Mouse (Mus musculus) MEL (cell line): ENCODE measurements at regions not wholly inside any gene's neighbourhood (a gene's known extent, or its start where the extent isn't known, plus 50 kb on each side); places are given as distances from the start of the nearest gene placed in this dataset.

ENCODE experiments used
- DNase-seq: peaks from one replicate; pipeline ENCODE4 v3.0.0; 2011; ENCODE audit warnings: low read depth, low spot score
- H3K27ac ChIP-seq: 2 replicates; pipeline ENCODE4 v1.5.1; 2012; ENCODE audit warnings: low read depth, mild to moderate bottlenecking, control low read depth, low read length, moderate library complexity; ENCODE audit not compliant: control insufficient read depth
- H3K27me3 ChIP-seq, 2 experiments: fragments of 150-350 bp in 1 of 2; sonication (generic) in 1 of 2; 2 replicates each; pipeline ENCODE4 v1.6.1; 2012; ENCODE audit warnings: low read length in 2 of 2, mild to moderate bottlenecking in 2 of 2, improper control_type of control experiment in 1 of 2, moderate library complexity in 1 of 2; ENCODE audit not compliant: insufficient read depth in 2 of 2, control insufficient read depth in 1 of 2
- H3K36me3 ChIP-seq, 2 experiments: 2 replicates each; pipeline ENCODE4 v1.6.1; 2012 to 2014; ENCODE audit warnings: low read length in 2 of 2, improper control_type of control experiment in 1 of 2, inconsistent platforms in 1 of 2, mild to moderate bottlenecking in 1 of 2; ENCODE audit not compliant: insufficient read depth in 2 of 2, control insufficient read depth in 1 of 2
- H3K4me1 ChIP-seq, 2 experiments: fragments of 150-350 bp in 1 of 2; sonication (generic) in 1 of 2; 2 replicates each; pipeline ENCODE4 v1.6.1; 2012; ENCODE audit warnings: low read length in 2 of 2, improper control_type of control experiment in 1 of 2, mild to moderate bottlenecking in 1 of 2; ENCODE audit not compliant: insufficient read depth in 2 of 2, control insufficient read depth in 1 of 2
- H3K4me3 ChIP-seq, 2 experiments: fragments of 150-350 bp in 1 of 2; sonication (generic) in 1 of 2; 2 replicates each; pipeline ENCODE4 v1.5.1; 2012; ENCODE audit warnings: low read depth in 2 of 2, low read length in 2 of 2, mild to moderate bottlenecking in 2 of 2, moderate library complexity in 2 of 2, control low read depth in 1 of 2, improper control_type of control experiment in 1 of 2; ENCODE audit not compliant: control insufficient read depth in 1 of 2, insufficient read depth in 1 of 2
- H3K79me2 ChIP-seq: 2 replicates; pipeline ENCODE4 v1.6.1; 2012; ENCODE audit warnings: mild to moderate bottlenecking, low read length, moderate library complexity; ENCODE audit not compliant: control insufficient read depth, poor library complexity, insufficient read depth
- H3K9ac ChIP-seq: 2 replicates; pipeline ENCODE4 v1.6.1; 2012; ENCODE audit warnings: low read depth, mild to moderate bottlenecking, control low read depth, low read length, moderate library complexity; ENCODE audit not compliant: control insufficient read depth, poor library complexity, severe bottlenecking
- H3K9me3 ChIP-seq: fragments of 150-350 bp; sonication (generic); replicated peaks from 2 replicates; pipeline ENCODE4 v1.6.1; 2012; ENCODE audit warnings: mild to moderate bottlenecking, low read length, improper control_type of control experiment, moderate library complexity; ENCODE audit not compliant: insufficient read depth
- BHLHE40 ChIP-seq: IDR thresholded peaks from 2 replicates; pipeline ENCODE4 v1.6.1; 2012; ENCODE audit warnings: low read depth, mild to moderate bottlenecking, inconsistent platforms, low read length, improper control_type of control experiment, borderline replicate concordance
- CHD1 ChIP-seq: IDR thresholded peaks from 2 replicates; pipeline ENCODE4 v1.6.1; 2012; ENCODE audit warnings: low read depth, mild to moderate bottlenecking, inconsistent platforms, low read length, improper control_type of control experiment
- CHD2 ChIP-seq: IDR thresholded peaks from 2 replicates; pipeline ENCODE4 v1.6.1; 2011; ENCODE audit warnings: low read length, improper control_type of control experiment
- CTCF ChIP-seq, 3 experiments: IDR thresholded peaks in 2 of 3; conservative IDR thresholded peaks in 1 of 3; 2 replicates each; pipeline ENCODE4 v1.5.1; 2011 to 2012; ENCODE audit warnings: low read length in 3 of 3, low read depth in 2 of 3, mild to moderate bottlenecking in 2 of 3, improper control_type of control experiment in 1 of 3, inconsistent platforms in 1 of 3, mixed read lengths in 1 of 3, moderate library complexity in 1 of 3; ENCODE audit not compliant: control insufficient read depth in 1 of 3, insufficient read depth in 1 of 3, poor library complexity in 1 of 3, severe bottlenecking in 1 of 3
- E2F4 ChIP-seq: IDR thresholded peaks from 2 replicates; pipeline ENCODE4 v1.6.1; 2011; ENCODE audit warnings: low read depth, low read length, improper control_type of control experiment, borderline replicate concordance
- ELF1 ChIP-seq: IDR thresholded peaks from 2 replicates; pipeline ENCODE4 v1.6.1; 2014; ENCODE audit warnings: low read depth, mild to moderate bottlenecking, inconsistent platforms, low read length, improper control_type of control experiment, moderate library complexity
- GABPA ChIP-seq: IDR thresholded peaks from 2 replicates; pipeline ENCODE4 v1.6.1; 2012; ENCODE audit warnings: low read depth, mild to moderate bottlenecking, inconsistent platforms, low read length, improper control_type of control experiment, moderate library complexity
- JUND ChIP-seq: IDR thresholded peaks from 2 replicates; pipeline ENCODE4 v1.6.1; 2011; ENCODE audit warnings: low read depth, mild to moderate bottlenecking, improper control_type of control experiment, low read length
- KAT2A ChIP-seq: conservative IDR thresholded peaks from 2 replicates; pipeline ENCODE4 v1.6.1; 2012; ENCODE audit warnings: low read depth, low read length, improper control_type of control experiment, inconsistent platforms
- MAZ ChIP-seq: IDR thresholded peaks from 2 replicates; pipeline ENCODE4 v1.6.1; 2012; ENCODE audit warnings: low read depth, mild to moderate bottlenecking, inconsistent platforms, low read length, improper control_type of control experiment
- MEF2A ChIP-seq: IDR thresholded peaks from 2 replicates; pipeline ENCODE4 v1.6.1; 2014; ENCODE audit warnings: low read depth, mild to moderate bottlenecking, inconsistent platforms, low read length, improper control_type of control experiment; ENCODE audit not compliant: poor library complexity, insufficient replicate concordance, severe bottlenecking; ENCODE audit errors: extremely low read depth
- MYB ChIP-seq: IDR thresholded peaks from 2 replicates; pipeline ENCODE4 v1.6.1; 2011; ENCODE audit warnings: mild to moderate bottlenecking, low read depth, low read length, improper control_type of control experiment
- MYC ChIP-seq: IDR thresholded peaks from 2 replicates; pipeline ENCODE4 v1.6.1; 2011; ENCODE audit warnings: low read depth, mild to moderate bottlenecking, low read length, improper control_type of control experiment, moderate library complexity
- NELFE ChIP-seq: IDR thresholded peaks from 2 replicates; pipeline ENCODE4 v1.6.1; 2011; ENCODE audit warnings: low read depth, low read length, improper control_type of control experiment
- NRF1 ChIP-seq: IDR thresholded peaks from 2 replicates; pipeline ENCODE4 v1.6.1; 2014; ENCODE audit warnings: low read depth, mild to moderate bottlenecking, inconsistent platforms, low read length, improper control_type of control experiment, moderate library complexity; ENCODE audit not compliant: poor library complexity, insufficient read depth, severe bottlenecking
- POLR2A ChIP-seq, 2 experiments: IDR thresholded peaks; 2 replicates each; pipeline ENCODE4 v1.6.1; 2011 to 2012; ENCODE audit warnings: low read length in 2 of 2, mild to moderate bottlenecking in 2 of 2, control low read depth in 1 of 2, improper control_type of control experiment in 1 of 2, low read depth in 1 of 2, moderate library complexity in 1 of 2; ENCODE audit not compliant: control insufficient read depth in 1 of 2, insufficient read depth in 1 of 2, poor library complexity in 1 of 2
- POLR2AphosphoS2 ChIP-seq: IDR thresholded peaks from 2 replicates; pipeline ENCODE4 v1.6.1; 2011; ENCODE audit warnings: low read length, improper control_type of control experiment
- POLR2AphosphoS5 ChIP-seq: IDR thresholded peaks from 2 replicates; pipeline ENCODE4 v1.6.1; 2012; ENCODE audit warnings: low read depth, borderline replicate concordance, mild to moderate bottlenecking, inconsistent platforms, low read length, moderate library complexity, mixed read lengths
- RAD21 ChIP-seq: IDR thresholded peaks from 2 replicates; pipeline ENCODE4 v1.6.1; 2011; ENCODE audit warnings: mild to moderate bottlenecking, low read depth, low read length, improper control_type of control experiment
- SMC3 ChIP-seq: IDR thresholded peaks from 2 replicates; pipeline ENCODE4 v1.6.1; 2011; ENCODE audit warnings: low read depth, low read length, improper control_type of control experiment
- TAL1 ChIP-seq: IDR thresholded peaks from 2 replicates; pipeline ENCODE4 v1.6.1; 2012; ENCODE audit warnings: mild to moderate bottlenecking, inconsistent platforms, low read length, moderate library complexity, mixed read lengths
- TBP ChIP-seq: IDR thresholded peaks from 2 replicates; pipeline ENCODE4 v1.8.0; 2011; ENCODE audit warnings: low read depth, low read length, improper control_type of control experiment
- TCF12 ChIP-seq: IDR thresholded peaks from 2 replicates; pipeline ENCODE4 v1.6.1; 2014; ENCODE audit warnings: low read depth, mild to moderate bottlenecking, inconsistent platforms, low read length, improper control_type of control experiment, moderate library complexity
- UBTF ChIP-seq: IDR thresholded peaks from 2 replicates; pipeline ENCODE4 v1.6.1; 2012; ENCODE audit warnings: low read depth, mild to moderate bottlenecking, inconsistent platforms, low read length, improper control_type of control experiment, moderate library complexity, borderline replicate concordance; ENCODE audit not compliant: insufficient read depth
- USF1 ChIP-seq: IDR thresholded peaks from 2 replicates; pipeline ENCODE4 v1.6.1; 2014; ENCODE audit warnings: low read depth, mild to moderate bottlenecking, inconsistent platforms, low read length, improper control_type of control experiment, moderate library complexity
- USF2 ChIP-seq, 2 experiments: IDR thresholded peaks; 2 replicates each; pipeline ENCODE4 v1.6.1; 2011 to 2012; ENCODE audit warnings: improper control_type of control experiment in 2 of 2, low read length in 2 of 2, borderline replicate concordance in 1 of 2, inconsistent platforms in 1 of 2, low read depth in 1 of 2, mild to moderate bottlenecking in 1 of 2; ENCODE audit not compliant: insufficient read depth in 1 of 2
- ZC3H11A ChIP-seq: IDR thresholded peaks from 2 replicates; pipeline ENCODE4 v1.6.1; 2012; ENCODE audit warnings: low read depth, mild to moderate bottlenecking, inconsistent platforms, low read length, improper control_type of control experiment
- ZKSCAN1 ChIP-seq: IDR thresholded peaks from 2 replicates; pipeline ENCODE4 v1.6.1; 2012; ENCODE audit warnings: low read depth, mild to moderate bottlenecking, inconsistent platforms, low read length, improper control_type of control experiment, moderate library complexity
- ZNF384 ChIP-seq: IDR thresholded peaks from 2 replicates; pipeline ENCODE4 v1.6.1; 2012; ENCODE audit warnings: low read depth, mild to moderate bottlenecking, inconsistent platforms, low read length, improper control_type of control experiment

- no peaks in the 10 kb centered on the region for H3K9me3 ChIP-seq
- no peaks in the 10 kb centered on the region for H3K79me2 ChIP-seq
- no peak overlapping the region for H3K9ac ChIP-seq
- no peaks in the 10 kb centered on the region for H3K36me3 ChIP-seq
- no peak overlapping the region for H3K4me3 ChIP-seq
- H3K4me1 ChIP-seq = no peaks in the 10 kb centered on the region
- H3K27me3 ChIP-seq = no peaks in the 10 kb centered on the region
- H3K27ac ChIP-seq = no peak overlapping the region
- DNase-seq = no peak
- TF ChIP-seq USF1 = no peak
- no peak for TF ChIP-seq KAT2A
- no peak for TF ChIP-seq CHD2
- TF ChIP-seq RAD21 = no peak
- TF ChIP-seq E2F4 = no peak
- TF ChIP-seq TBP = no peak
- no peak for TF ChIP-seq POLR2AphosphoS2
- no peak for TF ChIP-seq USF2 (IDR thresholded peaks at IDR 0.05; ENCODE audit: borderline replicate concordance in 1 of 2, insufficient read depth in 1 of 2, low read depth in 1 of 2, low read length in 2 of 2)
- TF ChIP-seq ZC3H11A = no peak
- no peak for TF ChIP-seq MEF2A
- no peak for TF ChIP-seq TAL1
- no peak for TF ChIP-seq ZNF384
- no peak for TF ChIP-seq ZKSCAN1
- no peak for TF ChIP-seq CTCF (IDR thresholded peaks at IDR 0.05 in 2 of 3, conservative IDR thresholded peaks at IDR 0.05 in 1 of 3; ENCODE audit: control insufficient read depth in 1 of 3, insufficient read depth in 1 of 3, low read depth in 2 of 3, low read length in 3 of 3, poor library complexity in 1 of 3, severe bottlenecking in 1 of 3)
- no peak for TF ChIP-seq BHLHE40
- no peak for TF ChIP-seq ELF1
- TF ChIP-seq MYC = no peak
Measured at GRCm38 (mm10) chr17:51651880-51652279, 181.2 kb downstream of the Satb1 start.

- H3K27ac ChIP-seq = no peak overlapping the region
- no peaks in the 10 kb centered on the region for H3K27me3 ChIP-seq
- TF ChIP-seq SMC3 = no peak
- no peak for TF ChIP-seq MYC
- no peak for TF ChIP-seq JUND
- no peak for TF ChIP-seq MAZ
- no peak for TF ChIP-seq POLR2AphosphoS2
- no peak for TF ChIP-seq ZNF384
- TF ChIP-seq TCF12 = no peak
- no peak for TF ChIP-seq GABPA
- no peak for TF ChIP-seq MYB
- no peak for TF ChIP-seq ELF1
- TF ChIP-seq E2F4 = no peak
- TF ChIP-seq MEF2A = no peak
- TF ChIP-seq CTCF (IDR thresholded peaks at IDR 0.05 in 2 of 3, conservative IDR thresholded peaks at IDR 0.05 in 1 of 3; ENCODE audit: control insufficient read depth in 1 of 3, insufficient read depth in 1 of 3, low read depth in 2 of 3, low read length in 3 of 3, poor library complexity in 1 of 3, severe bottlenecking in 1 of 3) = no peak
- TF ChIP-seq POLR2A (IDR thresholded peaks at IDR 0.05; ENCODE audit: control insufficient read depth in 1 of 2, insufficient read depth in 1 of 2, low read depth in 1 of 2, low read length in 2 of 2, poor library complexity in 1 of 2) = no peak
- TF ChIP-seq CHD1 = no peak
- no peak for TF ChIP-seq UBTF
- no peak for TF ChIP-seq NRF1
- no peak for TF ChIP-seq TBP
- no peak for TF ChIP-seq POLR2AphosphoS5
- TF ChIP-seq NELFE = no peak
- no peak overlapping the region for H3K4me3 ChIP-seq
- no peaks in the 10 kb centered on the region for H3K36me3 ChIP-seq
- H3K9me3 ChIP-seq = no peaks in the 10 kb centered on the region
- H3K79me2 ChIP-seq = no peaks in the 10 kb centered on the region
- no peak for DNase-seq
- H3K4me1 ChIP-seq = no peaks in the 10 kb centered on the region
- no peak overlapping the region for H3K9ac ChIP-seq
Measured at GRCm38 (mm10) chr17:51649213-51649815, 183.8 kb downstream of the Satb1 start.
